Mouse (Mus musculus): ENCODE measurements around the gene Dcaf6. TPM values are rescaled to one million over a fixed set of nuclear protein-coding genes. Genes with fewer than 3 reads are reported as not detected.
"Not testable (repeated sequence)": the region's sequence is repeated elsewhere in the genome, so short reads cannot be mapped to it uniquely, and the experiment has no call there.

The Dcaf6 gene
- polyA plus RNA-seq, 1 experiment from 2014 or later = 15.5 TPM

GRCm38 (mm10) chr1:165348627-165349026, 111.6 kb downstream of the Dcaf6 start:
- H3K27me3 ChIP-seq (replicated peaks) = no peaks in the 10 kb centered on the region
- H3K4me1 ChIP-seq = no peaks in the 10 kb centered on the region
- H3K4me2 ChIP-seq = no peak overlapping the region
- no peaks in the 10 kb centered on the region for H3K9me3 ChIP-seq (replicated peaks)
- no peak overlapping the region for H3K9ac ChIP-seq
- peaks cover 35% of the 10 kb centered on the region for H3K36me3 ChIP-seq
- H3K4me3 ChIP-seq = no peak overlapping the region
- ATAC-seq = peak; percentile 40; the same call in 1 of the 2 replicates
- H3K27ac ChIP-seq = no peak overlapping the region

- Histone ChIP-seq H3K9ac (no peak overlapping the region), H3K4me2 (no peak overlapping the region), H3K36me3 (peaks cover 10% of the 10 kb centered on the region; the same call in 1 of the 2 replicates), H3K9me3 (replicated peaks) (no peaks in the 10 kb centered on the region), H3K4me3 (no peak overlapping the region), H3K27ac (no peak overlapping the region), H3K27me3 (replicated peaks) (no peaks in the 10 kb centered on the region), H3K4me1 (no peaks in the 10 kb centered on the region)
- no peak for ATAC-seq
- 43% methylated on average over 4 of the region's 4 CpGs for WGBS (ENCODE audit: insufficient replicate concordance)
Measured at GRCm38 (mm10) chr1:165344453-165344852, 115.8 kb downstream of the Dcaf6 start.

- Histone ChIP-seq H3K4me3 (no peak overlapping the region), H3K27ac (no peak overlapping the region), H3K4me1 (no peaks in the 10 kb centered on the region), H3K36me3 (peaks cover 21% of the 10 kb centered on the region), H3K9ac (no peak overlapping the region), H3K4me2 (no peak overlapping the region), H3K27me3 (replicated peaks) (no peaks in the 10 kb centered on the region), H3K9me3 (replicated peaks) (no peaks in the 10 kb centered on the region)
- WGBS (ENCODE audit: insufficient replicate concordance) = 74% methylated on average over 7 of the region's 7 CpGs
- no peak for ATAC-seq
Measured at GRCm38 (mm10) chr1:165342126-165342525, 118.1 kb downstream of the Dcaf6 start.

GRCm38 (mm10) chr1:165332797-165333196, 127.5 kb downstream of the Dcaf6 start:
- H3K27ac ChIP-seq = no peak overlapping the region
- no peak overlapping the region for H3K4me3 ChIP-seq
- no peak overlapping the region for H3K9ac ChIP-seq
- peaks cover 38% of the 10 kb centered on the region for H3K36me3 ChIP-seq
- peaks cover 22% of the 10 kb centered on the region for H3K4me1 ChIP-seq
- ATAC-seq = no peak
- H3K9me3 ChIP-seq (replicated peaks) = no peaks in the 10 kb centered on the region
- WGBS (ENCODE audit: insufficient replicate concordance) = 67% methylated on average over 3 of the region's 3 CpGs
- H3K4me2 ChIP-seq = no peak overlapping the region
- H3K27me3 ChIP-seq (replicated peaks) = no peaks in the 10 kb centered on the region

- H3K27ac ChIP-seq = peak overlapping the region; percentile 54; the same call in 1 of the 2 replicates
- peaks cover 32% of the 10 kb centered on the region for H3K4me1 ChIP-seq
- H3K36me3 ChIP-seq = peaks cover 32% of the 10 kb centered on the region
- H3K4me3 ChIP-seq = no peak overlapping the region
- no peak overlapping the region for H3K4me2 ChIP-seq
- H3K9me3 ChIP-seq (replicated peaks) = no peaks in the 10 kb centered on the region
- no peak overlapping the region for H3K9ac ChIP-seq
- ATAC-seq = peak; percentile 53
- no peaks in the 10 kb centered on the region for H3K27me3 ChIP-seq (replicated peaks)
Measured at GRCm38 (mm10) chr1:165330859-165331258, 129.4 kb downstream of the Dcaf6 start.

- ATAC-seq = peak; percentile 61
Measured at GRCm38 (mm10) chr1:165328384-165329289, 131.6 kb downstream of the Dcaf6 start.

GRCm38 (mm10) chr1:165327831-165328230, 132.4 kb downstream of the Dcaf6 start:
- Histone ChIP-seq H3K4me2 (no peak overlapping the region), H3K9ac (no peak overlapping the region), H3K27me3 (replicated peaks) (no peaks in the 10 kb centered on the region), H3K4me3 (no peak overlapping the region), H3K36me3 (peaks cover 27% of the 10 kb centered on the region), H3K9me3 (replicated peaks) (no peaks in the 10 kb centered on the region), H3K27ac (peak overlapping the region; percentile 48; the same call in 1 of the 2 replicates), H3K4me1 (peaks cover 45% of the 10 kb centered on the region)
- WGBS (ENCODE audit: insufficient replicate concordance) = 85% methylated on average over 5 of the region's 5 CpGs
- ATAC-seq = no peak

More at GRCm38 (mm10) chr1:165328384-165329289, 131.6 kb downstream of the Dcaf6 start:
- Histone ChIP-seq H3K4me1 (peaks cover 37% of the 10 kb centered on the region), H3K27ac (peak overlapping the region; percentile 48; the same call in 1 of the 2 replicates), H3K36me3 (peaks cover 29% of the 10 kb centered on the region)
- not testable (repeated sequence) for H3K27me3 ChIP-seq (replicated peaks); H3K4me3 ChIP-seq; H3K9me3 ChIP-seq (replicated peaks); H3K9ac ChIP-seq; H3K4me2 ChIP-seq
- 81% methylated on average over 17 of the region's 17 CpGs for WGBS (ENCODE audit: insufficient replicate concordance)

GRCm38 (mm10) chr1:165327370-165327769, 132.9 kb downstream of the Dcaf6 start:
- peaks cover 22% of the 10 kb centered on the region for H3K36me3 ChIP-seq
- no peaks in the 10 kb centered on the region for H3K9me3 ChIP-seq (replicated peaks)
- H3K4me2 ChIP-seq = no peak overlapping the region
- no peak overlapping the region for H3K4me3 ChIP-seq
- no peak for ATAC-seq
- WGBS (ENCODE audit: insufficient replicate concordance) = 78% methylated on average over 2 of the region's 2 CpGs
- H3K27me3 ChIP-seq (replicated peaks) = no peaks in the 10 kb centered on the region
- H3K9ac ChIP-seq = no peak overlapping the region
- no peak overlapping the region for H3K27ac ChIP-seq
- H3K4me1 ChIP-seq = peaks cover 50% of the 10 kb centered on the region

- peak overlapping the region; percentile 75 for H3K27ac ChIP-seq
- H3K4me3 ChIP-seq = no peak overlapping the region
- peaks cover 4% of the 10 kb centered on the region; the same call in 1 of the 2 replicates for H3K36me3 ChIP-seq
- H3K9me3 ChIP-seq (replicated peaks) = no peaks in the 10 kb centered on the region
- 13% methylated on average over 7 of the region's 7 CpGs for WGBS (ENCODE audit: insufficient replicate concordance)
- H3K27me3 ChIP-seq (replicated peaks) = no peaks in the 10 kb centered on the region
- H3K4me1 ChIP-seq = peaks cover 46% of the 10 kb centered on the region
- peak; percentile 92 for ATAC-seq
- peak overlapping the region; percentile 36 for H3K9ac ChIP-seq
- peak overlapping the region; percentile 52 for H3K4me2 ChIP-seq
Measured at GRCm38 (mm10) chr1:165322934-165323333, 137.3 kb downstream of the Dcaf6 start.

GRCm38 (mm10) chr1:165321891-165322290, 138.4 kb downstream of the Dcaf6 start:
- no peak for ATAC-seq
- H3K4me1 ChIP-seq = peaks cover 36% of the 10 kb centered on the region
- no peaks in the 10 kb centered on the region for H3K27me3 ChIP-seq (replicated peaks)
- H3K36me3 ChIP-seq = no peaks in the 10 kb centered on the region
- H3K9me3 ChIP-seq (replicated peaks) = no peaks in the 10 kb centered on the region
- no peak overlapping the region for H3K4me3 ChIP-seq
- 85% methylated on average over 7 of the region's 7 CpGs for WGBS (ENCODE audit: insufficient replicate concordance)
- no peak overlapping the region for H3K9ac ChIP-seq
- no peak overlapping the region for H3K4me2 ChIP-seq
- H3K27ac ChIP-seq = no peak overlapping the region

- Histone ChIP-seq H3K27ac (no peak overlapping the region), H3K9me3 (replicated peaks) (no peaks in the 10 kb centered on the region), H3K4me1 (peaks cover 35% of the 10 kb centered on the region), H3K36me3 (no peaks in the 10 kb centered on the region), H3K27me3 (replicated peaks) (0 out of 2 replicates have a peak, but pooled peaks cover 1% of the 10 kb centered on the region), H3K9ac (no peak overlapping the region), H3K4me3 (no peak overlapping the region), H3K4me2 (no peak overlapping the region)
- 86% methylated on average over 13 of the region's 13 CpGs for WGBS (ENCODE audit: insufficient replicate concordance)
- no peak for ATAC-seq
Measured at GRCm38 (mm10) chr1:165321393-165321861, 138.8 kb downstream of the Dcaf6 start.

All from liver, embryonic 12.5 days (tissue).